Mouse (Mus musculus): ENCODE measurements at regions not wholly inside any gene's neighbourhood (a gene's known extent, or its start where the extent isn't known, plus 50 kb on each side); places are given as distances from the start of the nearest gene placed in this dataset.

- TF ChIP-seq CTCF (IDR thresholded peaks at IDR 0.05; ENCODE audit: borderline replicate concordance, insufficient read depth, low read length) (no peak), POLR2A (IDR thresholded peaks at IDR 0.05; ENCODE audit: low read depth, low read length) (no peak)
Observed at GRCm38 (mm10) chr10:17527151-17527737, 195.8 kb upstream of the Cited2 start.
